26 mouse cellular contexts compared by ENCODE assay signal in the genomic region with DNA sequence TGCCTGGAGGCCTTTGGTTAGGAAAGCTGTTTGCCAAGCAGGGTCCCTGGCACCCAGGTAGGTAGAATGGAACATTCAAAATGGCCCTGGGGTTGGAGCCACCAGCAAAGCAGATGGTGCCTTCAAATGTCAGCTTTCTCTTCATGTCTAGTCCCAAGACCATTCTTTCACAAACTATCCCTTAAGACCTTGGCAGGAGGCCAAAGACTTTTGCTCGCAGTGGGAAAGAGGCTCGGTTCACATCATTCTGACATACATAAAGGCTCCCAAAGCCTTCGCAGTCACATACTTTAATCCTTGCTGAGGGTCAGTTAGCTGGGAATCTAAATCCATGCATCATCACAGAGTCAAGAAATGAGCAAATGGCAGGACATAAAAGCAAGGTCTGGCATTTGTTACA. TPM values are rescaled to one million over a fixed set of nuclear protein-coding genes. Genes with fewer than 3 reads are reported as not detected.
DNase-seq lines count a peak whose midpoint lies in the region; ATAC-seq and TF ChIP-seq lines count a peak whose summit lies in the region.
"Had no signal": no experiment of that assay in that cellular context is flagged by ENCODE, and none has a peak within 500 bp of the region (broad histone marks: within the 10 kb centered on the region; RNA-seq: fewer than 3 reads in every experiment).

No protein-coding gene starts in this region.

- no peaks in the 10 kb centered on the region for H3K36me3 ChIP-seq in heart, embryonic 13.5 days
- H3K36me3 ChIP-seq in limb, embryonic 14.5 days (ENCODE audit: control insufficient read depth, insufficient read depth, low read length) = no peaks in the 10 kb centered on the region
- no peaks in the 10 kb centered on the region for H3K36me3 ChIP-seq in limb, embryonic 10.5 days
- H3K36me3 ChIP-seq in stomach, embryonic 14.5 days (ENCODE audit: control insufficient read depth, insufficient read depth, low read length) = no peaks in the 10 kb centered on the region
- H3K36me3 ChIP-seq in stomach, postnatal 0 days (ENCODE audit: control insufficient read depth, insufficient read depth, low read length) = no peaks in the 10 kb centered on the region
- H3K36me3 ChIP-seq: embryonic facial prominence, embryonic 12.5 days; forebrain, embryonic 12.5 days; liver, embryonic 15.5 days; stomach, embryonic 15.5 days had no signal

- no peak for TF ChIP-seq POLR2A in limb, embryonic 14.5 days (IDR thresholded peaks at IDR 0.05; ENCODE audit: borderline replicate concordance, extremely low read depth, insufficient read depth, insufficient read length)

- peaks cover 53% of the 10 kb centered on the region for H3K4me1 ChIP-seq in heart, embryonic 13.5 days
- H3K4me1 ChIP-seq in limb, embryonic 14.5 days (ENCODE audit: control insufficient read depth, insufficient read depth, low read length) = peaks cover 16% of the 10 kb centered on the region
- peaks cover 4% of the 10 kb centered on the region; the same call in 1 of the 2 replicates for H3K4me1 ChIP-seq in limb, embryonic 10.5 days
- H3K4me1 ChIP-seq in stomach, embryonic 14.5 days (ENCODE audit: control insufficient read depth, insufficient read depth, low read length) = peaks cover 10% of the 10 kb centered on the region; the same call in 1 of the 2 replicates
- H3K4me1 ChIP-seq in stomach, postnatal 0 days (replicated peaks; ENCODE audit: control insufficient read depth, insufficient read depth) = no peaks in the 10 kb centered on the region
- H3K4me1 ChIP-seq: forebrain, embryonic 12.5 days had no signal

- H3K9me3 ChIP-seq in heart, embryonic 13.5 days = no peaks in the 10 kb centered on the region
- no peaks in the 10 kb centered on the region for H3K9me3 ChIP-seq in limb, embryonic 14.5 days (ENCODE audit: control insufficient read depth, low read length)
- H3K9me3 ChIP-seq in limb, embryonic 10.5 days (replicated peaks) = no peaks in the 10 kb centered on the region
- H3K9me3 ChIP-seq in stomach, embryonic 14.5 days (ENCODE audit: control insufficient read depth, low read depth, low read length) = no peaks in the 10 kb centered on the region
- H3K9me3 ChIP-seq in stomach, postnatal 0 days (ENCODE audit: control insufficient read depth, low read length) = no peaks in the 10 kb centered on the region
- H3K9me3 ChIP-seq: embryonic facial prominence, embryonic 12.5 days; forebrain, embryonic 12.5 days; liver, embryonic 15.5 days; stomach, embryonic 15.5 days had no signal

- 35% methylated on average over 3 of the region's 3 CpGs for WGBS in heart, embryonic 13.5 days
- WGBS in limb, embryonic 14.5 days = 35% methylated on average over 3 of the region's 3 CpGs
- WGBS in limb, embryonic 10.5 days = 82% methylated on average over 3 of the region's 3 CpGs
- WGBS in stomach, embryonic 14.5 days = 19% methylated on average over 3 of the region's 3 CpGs
- 19% methylated on average over 3 of the region's 3 CpGs for WGBS in stomach, postnatal 0 days

- TF ChIP-seq CTCF in stomach, postnatal 0 days (IDR thresholded peaks at IDR 0.05; ENCODE audit: low read depth) = no peak

- peak; percentile 65 for DNase-seq in adrenal gland, postnatal 14 days
- DNase-seq in adrenal gland, postnatal 4 days (ENCODE audit: low spot score in 2 of 2) = no peak
- no peak for DNase-seq in heart, postnatal 36 days
- peak; percentile 27 for DNase-seq in limb, embryonic 14.5 days (ENCODE audit: low spot score)
- DNase-seq in limb, embryonic 10.5 days (ENCODE audit: low spot score) = no peak
- DNase-seq in stomach, postnatal 0 days (ENCODE audit: low spot score) = no peak
- DNase-seq: cerebellum, adult 11-12 months; cerebellum, postnatal 14 days; kidney, adult 2 months; liver; right cerebral cortex, postnatal 4 days; thymus, adult 18-20 months; thymus, postnatal 36 days had no signal

- H3K9ac ChIP-seq in heart, embryonic 13.5 days = no peak overlapping the region
- H3K9ac ChIP-seq in limb, embryonic 14.5 days (ENCODE audit: low read depth, low read length, severe bottlenecking) = no peak overlapping the region
- H3K9ac ChIP-seq in stomach, embryonic 14.5 days (replicated peaks; ENCODE audit: low read depth, low read length) = no peak overlapping the region
- H3K9ac ChIP-seq in stomach, postnatal 0 days (ENCODE audit: low read length) = no peak overlapping the region
- H3K9ac ChIP-seq: embryonic facial prominence, embryonic 12.5 days; forebrain, embryonic 12.5 days; hindbrain, embryonic 14.5 days; liver, embryonic 15.5 days; stomach, embryonic 15.5 days had no signal

- H3K4me3 ChIP-seq in heart, embryonic 13.5 days = no peak overlapping the region
- H3K4me3 ChIP-seq in limb, embryonic 14.5 days (replicated peaks; ENCODE audit: low read length) = no peak overlapping the region
- H3K4me3 ChIP-seq in limb, embryonic 10.5 days = no peak overlapping the region
- H3K4me3 ChIP-seq in stomach, embryonic 14.5 days (ENCODE audit: low read depth, low read length) = no peak overlapping the region
- H3K4me3 ChIP-seq in stomach, postnatal 0 days (ENCODE audit: low read depth, low read length) = no peak overlapping the region
- H3K4me3 ChIP-seq: embryonic facial prominence, embryonic 12.5 days; erythroblast, embryonic 14.5 days; forebrain, embryonic 12.5 days; left cerebral cortex, adult 2 months; liver, embryonic 15.5 days; stomach, embryonic 15.5 days had no signal

- no peak for TF ChIP-seq EP300 in stomach, postnatal 0 days (optimal IDR thresholded peaks at IDR 0.05)

- no peaks in the 10 kb centered on the region for H3K27me3 ChIP-seq in heart, embryonic 13.5 days (replicated peaks)
- no peaks in the 10 kb centered on the region for H3K27me3 ChIP-seq in limb, embryonic 14.5 days (ENCODE audit: control insufficient read depth, insufficient read depth, low read length)
- no peaks in the 10 kb centered on the region for H3K27me3 ChIP-seq in limb, embryonic 10.5 days (ENCODE audit: low read depth, poor library complexity, severe bottlenecking)
- H3K27me3 ChIP-seq in stomach, embryonic 14.5 days (ENCODE audit: control insufficient read depth, insufficient read depth, low read length) = no peaks in the 10 kb centered on the region
- H3K27me3 ChIP-seq in stomach, postnatal 0 days (ENCODE audit: control insufficient read depth, insufficient read depth, low read length) = no peaks in the 10 kb centered on the region
- H3K27me3 ChIP-seq: embryonic facial prominence, embryonic 12.5 days; forebrain, embryonic 12.5 days; liver, embryonic 15.5 days; stomach, embryonic 15.5 days had no signal

- 0 out of 2 replicates have a peak overlapping the region, but pooled peaks have one; percentile 51 for H3K27ac ChIP-seq in heart, embryonic 13.5 days (replicated peaks)
- no peak overlapping the region for H3K27ac ChIP-seq in limb, embryonic 14.5 days (replicated peaks; ENCODE audit: low read depth, low read length)
- H3K27ac ChIP-seq in limb, embryonic 10.5 days = no peak overlapping the region
- H3K27ac ChIP-seq in stomach, embryonic 14.5 days (ENCODE audit: low read length) = peak overlapping the region; percentile 10; the same call in 1 of the 2 replicates
- no peak overlapping the region; the same call in 1 of the 2 replicates for H3K27ac ChIP-seq in stomach, postnatal 0 days (replicated peaks)
- H3K27ac ChIP-seq: embryonic facial prominence, embryonic 12.5 days; forebrain, embryonic 12.5 days; hindbrain, embryonic 14.5 days; left cerebral cortex, adult 2 months; liver, embryonic 15.5 days; stomach, embryonic 15.5 days had no signal

- no peak for ATAC-seq in heart, embryonic 13.5 days (ENCODE audit: extremely low read depth, insufficient number of reproducible peaks, low FRiP score, low TSS enrichment)
- no peak for ATAC-seq in limb, embryonic 14.5 days (ENCODE audit: low FRiP score, low read depth)
- no peak; the same call in 1 of the 2 replicates for ATAC-seq in stomach, embryonic 14.5 days (ENCODE audit: insufficient number of reproducible peaks, insufficient read depth, low FRiP score, low read depth)
- no peak for ATAC-seq in stomach, postnatal 0 days (ENCODE audit: low FRiP score, low TSS enrichment)
- ATAC-seq: CD4-positive, CD25-positive, alpha-beta regulatory T cell, adult 4 months; inflammation-experienced regulatory T-cells, adult 6 months had no signal

- intact Hi-C loops in heart, postnatal 36 days (cut with DNase I) = no loop called here

- H3K4me2 ChIP-seq in heart, embryonic 13.5 days = no peak overlapping the region; the same call in 1 of the 2 replicates
- no peak overlapping the region for H3K4me2 ChIP-seq in limb, embryonic 14.5 days (replicated peaks; ENCODE audit: low read depth, low read length, severe bottlenecking)
- no peak overlapping the region for H3K4me2 ChIP-seq in stomach, embryonic 14.5 days (replicated peaks; ENCODE audit: low read depth, low read length)
- H3K4me2 ChIP-seq in stomach, postnatal 0 days (replicated peaks; ENCODE audit: low read depth) = no peak overlapping the region
- H3K4me2 ChIP-seq: embryonic facial prominence, embryonic 12.5 days; forebrain, embryonic 12.5 days; heart, embryonic 11.5 days; hindbrain, embryonic 14.5 days; liver, embryonic 15.5 days; midbrain, embryonic 11.5 days; stomach, embryonic 15.5 days had no signal

RNA-seq across cellular contexts. Expression of a gene that starts 50.5 kb away (rescaled TPM):
- total RNA-seq in adrenal gland, postnatal 14 days (2021) = 193 and 243 TPM in 2 replicates
- 100 to 1,000 TPM; 105 to 107 TPM for total RNA-seq in adrenal gland, postnatal 4 days (2021)
- 21.2 and 22.6 TPM in 2 replicates for polyA plus RNA-seq in heart, embryonic 13.5 days (2015; fragmentation: Nextera tagmentation; extraction: Ambion mirVana)
- 100 to 1,000 TPM in 1 of 2 experiments, 10 to 100 TPM in 1; 97.7 to 101 TPM for total RNA-seq in heart, postnatal 36 days (2021)
- 39.4 and 40.1 TPM in 2 replicates for polyA plus RNA-seq in limb, embryonic 14.5 days (2012; rRNA removed)
- polyA plus RNA-seq in limb, embryonic 14.5 days (2014; fragmentation: Nextera tagmentation; extraction: Ambion mirVana) = 30.3 and 34.1 TPM in 2 replicates
- polyA plus RNA-seq in limb, embryonic 10.5 days (2016; fragmentation: Nextera tagmentation; extraction: Ambion mirVana) = 11.3 and 14.4 TPM in 2 replicates
- 22.5 and 24.9 TPM in 2 replicates for polyA plus RNA-seq in stomach, embryonic 14.5 days (2014; fragmentation: Nextera tagmentation; extraction: Ambion mirVana)
- 28.4 and 32.9 TPM in 2 replicates for polyA plus RNA-seq in stomach, postnatal 0 days (2015; fragmentation: Nextera tagmentation; extraction: Ambion mirVana)

Comparison
In these comparisons a context has a peak if more than half of its experiments do, and no peak if none do; other contexts are left out.
1. DNase-seq: peak in adrenal gland, postnatal 14 days (single experiment) and limb, embryonic 14.5 days (single experiment); none in adrenal gland, postnatal 4 days (0 of 2), heart, postnatal 36 days (0 of 2), limb, embryonic 10.5 days (single experiment) and stomach, postnatal 0 days (single experiment).
2. H3K27ac ChIP-seq: peak in heart, embryonic 13.5 days (single experiment) and stomach, embryonic 14.5 days (single experiment); none in limb, embryonic 14.5 days (single experiment), limb, embryonic 10.5 days (single experiment) and stomach, postnatal 0 days (single experiment).